Comparison of ENCODE assay signal across 8 mouse cellular contexts in genomic region chr12:100907598-100908297, GRCm38 (mm10). TPM values are rescaled to one million over a fixed set of nuclear protein-coding genes. Genes with fewer than 3 reads are reported as not detected.
A peak's percentile ranks its signal among the peaks of the same experiment; 100 is the strongest.
DNase-seq lines count a peak whose midpoint lies in the region; ATAC-seq and TF ChIP-seq lines count a peak whose summit lies in the region.

Gpr68 (minus strand) TSS chr12:100908198.

- TF ChIP-seq CTCF in intestine, postnatal 0 days (IDR thresholded peaks at IDR 0.05; ENCODE audit: low read depth) = peak; percentile 27; the same call in 1 of the 2 replicates
- TF ChIP-seq CTCF in stomach, postnatal 0 days (IDR thresholded peaks at IDR 0.05; ENCODE audit: low read depth) = peak; percentile 9; the same call in 1 of the 2 replicates

- peaks cover 2% of the 10 kb centered on the region for H3K36me3 ChIP-seq in forebrain, embryonic 15.5 days
- peaks cover 10% of the 10 kb centered on the region; the same call in 1 of the 2 replicates for H3K36me3 ChIP-seq in intestine, postnatal 0 days (ENCODE audit: control insufficient read depth, insufficient read depth)
- no peaks in the 10 kb centered on the region for H3K36me3 ChIP-seq in stomach, postnatal 0 days (ENCODE audit: control insufficient read depth, insufficient read depth, low read length)

- no peak within 1 kb of the TSS for H3K27ac ChIP-seq in forebrain, embryonic 15.5 days (replicated peaks)
- no peak within 1 kb of the TSS for H3K27ac ChIP-seq in intestine, postnatal 0 days (ENCODE audit: low read depth, low read length)
- H3K27ac ChIP-seq in stomach, postnatal 0 days (replicated peaks) = no peak within 1 kb of the TSS

- ATAC-seq in forebrain, embryonic 15.5 days (replicated peaks) = peak; percentile 69
- peak; percentile 44 for ATAC-seq in intestine, postnatal 0 days
- peak; percentile 40; the same call in 1 of the 2 replicates for ATAC-seq in megakaryocyte progenitor cell, adult 5-6 weeks (replicated peaks; ENCODE audit: poor library complexity)
- ATAC-seq in stomach, postnatal 0 days (ENCODE audit: low FRiP score, low TSS enrichment) = peak; percentile 72

- peak; percentile 24 to 43 for DNase-seq in lung, postnatal 4 days
- no peak for DNase-seq in lung, postnatal 10 days
- peak; percentile 73 for DNase-seq in cerebellum, adult 11-12 months
- peak; percentile 38 for DNase-seq in stomach, postnatal 0 days (ENCODE audit: low spot score)
- no peak for DNase-seq in T-cell, adult 2 months (ENCODE audit: low spot score)

- peaks cover 23% of the 10 kb centered on the region for H3K4me1 ChIP-seq in forebrain, embryonic 15.5 days
- H3K4me1 ChIP-seq in intestine, postnatal 0 days (replicated peaks; ENCODE audit: control insufficient read depth, insufficient read depth, low read length) = no peaks in the 10 kb centered on the region; the same call in 1 of the 2 replicates
- no peaks in the 10 kb centered on the region for H3K4me1 ChIP-seq in stomach, postnatal 0 days (replicated peaks; ENCODE audit: control insufficient read depth, insufficient read depth)

- H3K4me3 ChIP-seq in forebrain, embryonic 15.5 days = peak within 1 kb of the TSS; percentile 42
- peak within 1 kb of the TSS; percentile 34 for H3K4me3 ChIP-seq in intestine, postnatal 0 days (ENCODE audit: low read depth, low read length)
- H3K4me3 ChIP-seq in stomach, postnatal 0 days (ENCODE audit: low read depth, low read length) = peak within 1 kb of the TSS; percentile 37

- H3K9me3 ChIP-seq in forebrain, embryonic 15.5 days = no peaks in the 10 kb centered on the region
- no peaks in the 10 kb centered on the region for H3K9me3 ChIP-seq in intestine, postnatal 0 days (ENCODE audit: control insufficient read depth)
- no peaks in the 10 kb centered on the region for H3K9me3 ChIP-seq in stomach, postnatal 0 days (ENCODE audit: control insufficient read depth, low read length)

- H3K4me2 ChIP-seq in forebrain, embryonic 15.5 days (replicated peaks) = peak within 1 kb of the TSS; percentile 63
- H3K4me2 ChIP-seq in intestine, postnatal 0 days (replicated peaks; ENCODE audit: low read depth) = peak within 1 kb of the TSS; percentile 70
- peak within 1 kb of the TSS; percentile 69 for H3K4me2 ChIP-seq in stomach, postnatal 0 days (replicated peaks; ENCODE audit: low read depth)

- 5% methylated on average over 39 of the region's 39 CpGs for WGBS in forebrain, embryonic 15.5 days
- WGBS in intestine, postnatal 0 days = 5% methylated on average over 39 of the region's 39 CpGs
- 5% methylated on average over 37 of the region's 39 CpGs for WGBS in stomach, postnatal 0 days

- TF ChIP-seq EP300 in stomach, postnatal 0 days (optimal IDR thresholded peaks at IDR 0.05) = no peak

- H3K27me3 ChIP-seq in forebrain, embryonic 15.5 days = no peaks in the 10 kb centered on the region
- H3K27me3 ChIP-seq in intestine, postnatal 0 days (replicated peaks; ENCODE audit: control insufficient read depth, insufficient read depth, low read length) = peaks cover 13% of the 10 kb centered on the region; the same call in 1 of the 2 replicates
- H3K27me3 ChIP-seq in stomach, postnatal 0 days (ENCODE audit: control insufficient read depth, insufficient read depth, low read length) = no peaks in the 10 kb centered on the region

- peak within 1 kb of the TSS; percentile 46 for H3K9ac ChIP-seq in forebrain, embryonic 15.5 days (replicated peaks)
- no peak within 1 kb of the TSS for H3K9ac ChIP-seq in intestine, postnatal 0 days (ENCODE audit: low read depth, low read length)
- H3K9ac ChIP-seq in stomach, postnatal 0 days (ENCODE audit: low read length) = peak within 1 kb of the TSS; percentile 41; the same call in 1 of the 2 replicates

RNA-seq across cellular contexts. Expression of gene Gpr68, which starts in this region (rescaled TPM):
- polyA plus RNA-seq in forebrain, embryonic 15.5 days (2015; fragmentation: Nextera tagmentation; extraction: Ambion mirVana) = 1.1 and 1.2 TPM in 2 replicates
- 0.31 TPM in 2 replicates for polyA plus RNA-seq in intestine, postnatal 0 days (2015; fragmentation: Nextera tagmentation; extraction: Ambion mirVana)
- total RNA-seq in megakaryocyte progenitor cell, adult 5-6 weeks (2015) = 0.37 and 0.39 TPM in 2 replicates
- total RNA-seq in megakaryocyte progenitor cell, adult 5-6 weeks (2017) = 0.08 and 1.1 TPM in 2 replicates
- polyA plus RNA-seq in stomach, postnatal 0 days (2015; fragmentation: Nextera tagmentation; extraction: Ambion mirVana) = 0.44 and 0.48 TPM in 2 replicates

Comparison
In these comparisons a context has a peak if more than half of its experiments do, and no peak if none do; other contexts are left out.
1. DNase-seq: peak in lung, postnatal 4 days (2 of 2) and cerebellum, adult 11-12 months (single experiment); none in lung, postnatal 10 days (single experiment) and T-cell, adult 2 months (single experiment).
2. Peak in ATAC-seq, H3K4me3 ChIP-seq and H3K4me2 ChIP-seq in intestine, postnatal 0 days; RNA of the gene not detected or under 1 TPM.
3. Peak in DNase-seq, ATAC-seq, H3K4me3 ChIP-seq, H3K9ac ChIP-seq and H3K4me2 ChIP-seq in stomach, postnatal 0 days; RNA of the gene not detected or under 1 TPM.
4. Peak in every context shown above with its lines, with median percentiles within 50 percentile points of each other: ATAC-seq, H3K4me2 ChIP-seq and H3K4me3 ChIP-seq.